Mouse (Mus musculus) cerebellum, adult 11-12 months (tissue): ENCODE measurements around the gene Fgfr2.

ENCODE experiments used
- DNase-seq: peaks from one replicate; pipeline ENCODE4 v3.0.0; 2022

The Fgfr2 gene

DNA sequence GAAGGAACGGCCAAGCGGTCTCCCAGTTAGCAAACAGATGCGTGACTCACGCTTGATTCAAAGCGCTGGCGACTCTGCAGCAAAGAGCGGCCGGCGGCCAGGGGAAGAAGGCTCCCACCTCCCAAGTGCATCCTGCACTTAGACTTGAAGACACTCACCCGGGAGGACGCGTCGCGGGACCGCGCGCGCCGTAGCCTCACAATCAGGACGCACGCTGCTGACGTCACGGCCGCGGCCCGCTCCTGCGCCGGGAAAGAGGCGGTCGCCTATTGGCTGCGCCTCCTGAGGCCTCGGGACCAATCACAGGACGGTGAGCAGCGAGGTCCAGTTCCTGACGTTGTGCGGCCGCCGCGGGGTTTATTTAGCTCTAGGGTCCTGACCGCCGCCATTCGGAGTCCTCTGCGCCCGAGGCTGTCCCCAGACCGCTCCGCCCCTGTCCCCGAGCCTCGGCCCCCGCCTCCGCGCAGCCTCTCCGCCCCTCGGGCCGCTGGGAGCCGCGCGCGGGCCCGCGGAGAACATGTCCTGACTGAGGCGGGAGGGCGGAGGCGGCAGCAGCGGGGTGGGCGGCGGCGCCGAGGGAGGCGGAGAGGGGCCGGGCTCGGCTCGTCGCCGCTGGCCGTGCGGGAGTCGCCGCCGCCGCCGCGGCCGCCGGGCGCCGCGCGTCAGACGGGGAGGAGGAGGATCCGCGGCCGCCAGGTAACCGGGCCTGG is 192.1 kb downstream of the Fgfr2 start, which contains the start of gene Zranb1:
Gene Zranb1, plus strand, starts transcription at position 293 of the 710 bp plus-strand sequence.
- peak; percentile 99 for DNase-seq

DNA sequence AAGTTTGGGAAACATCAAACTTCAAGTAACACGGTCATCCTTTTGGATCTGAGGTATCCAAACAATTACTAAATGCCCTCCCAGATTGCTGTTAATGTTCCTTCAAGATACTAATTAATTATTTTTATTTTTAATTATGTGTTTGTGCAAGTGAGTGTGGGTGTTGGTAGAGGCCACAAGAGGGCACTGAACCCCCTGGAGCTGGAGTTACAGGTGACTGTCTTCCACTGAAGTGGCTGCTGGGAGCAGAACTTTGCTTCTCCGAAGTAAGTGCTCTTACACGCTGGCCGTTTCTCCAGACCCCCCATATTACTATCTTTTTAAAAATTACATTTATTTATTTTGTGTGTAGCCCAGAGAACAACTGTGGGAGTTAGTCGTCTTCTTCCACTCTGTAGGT is 193.1 kb downstream of the Fgfr2 start:
- DNase-seq, result no peak

- DNase-seq, result no peak
Measured at GRCm38 (mm10) chr7:132927201-132927600, 195.9 kb downstream of the Fgfr2 start.

- DNase-seq, result no peak
Measured at GRCm38 (mm10) chr7:132925227-132925626, 197.9 kb downstream of the Fgfr2 start.

- no peak for DNase-seq
Measured at GRCm38 (mm10) chr7:132921971-132922370, 201.2 kb downstream of the Fgfr2 start.

DNA sequence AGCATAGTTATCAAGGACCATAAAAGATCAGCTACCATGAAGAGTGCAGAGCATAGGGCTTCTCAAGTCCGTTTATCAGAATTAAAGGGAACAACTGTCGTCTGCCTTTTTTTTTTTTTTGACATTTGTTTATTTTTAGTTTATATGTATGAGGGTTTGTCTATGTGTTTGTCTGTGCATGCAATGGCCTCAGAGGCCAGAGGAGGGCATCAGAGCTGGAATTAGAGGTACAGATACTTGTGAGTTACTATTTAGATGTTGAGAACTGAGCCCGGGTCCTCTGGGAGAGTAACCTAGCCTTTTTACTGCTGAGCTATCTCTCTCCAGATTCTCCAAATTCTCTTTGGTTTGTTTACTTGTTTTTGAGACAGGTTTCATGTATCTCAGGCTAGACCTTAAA is 219.4 kb downstream of the Fgfr2 start:
- no peak for DNase-seq

DNA sequence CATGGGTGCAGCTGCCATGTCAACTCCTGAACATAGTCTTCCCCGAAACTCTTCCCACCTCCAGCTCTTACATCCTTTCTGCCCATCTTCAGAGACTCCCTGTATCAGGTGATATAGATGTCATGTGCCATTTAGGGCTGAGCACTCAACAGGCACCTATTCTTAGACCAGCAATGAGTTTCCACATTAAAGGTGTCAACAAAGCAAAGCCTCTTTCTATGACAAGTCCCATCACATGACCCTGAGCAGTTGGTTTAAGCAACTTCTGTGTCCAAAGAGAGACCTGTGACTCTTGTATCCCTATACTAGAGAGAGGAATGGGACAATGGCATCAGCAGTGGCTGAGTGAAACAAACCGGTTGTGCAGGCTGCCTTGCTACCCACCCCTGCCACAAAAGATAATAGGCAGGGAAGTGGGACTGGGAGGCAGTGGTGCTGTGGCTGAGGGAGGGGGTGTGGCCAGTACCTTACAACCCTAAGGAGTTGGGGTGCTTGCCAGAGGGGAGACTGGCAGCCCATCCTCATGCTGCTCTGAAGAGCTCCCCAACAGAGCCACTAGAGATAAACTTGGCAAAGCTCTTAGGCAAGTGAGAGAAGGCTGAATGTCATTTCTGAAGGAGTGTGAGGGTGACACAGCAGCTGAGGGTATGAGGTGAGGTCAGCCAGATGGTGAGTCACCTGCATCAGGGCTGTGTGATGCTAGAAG is 222.2 kb downstream of the Fgfr2 start:
- DNase-seq, result no peak

DNA sequence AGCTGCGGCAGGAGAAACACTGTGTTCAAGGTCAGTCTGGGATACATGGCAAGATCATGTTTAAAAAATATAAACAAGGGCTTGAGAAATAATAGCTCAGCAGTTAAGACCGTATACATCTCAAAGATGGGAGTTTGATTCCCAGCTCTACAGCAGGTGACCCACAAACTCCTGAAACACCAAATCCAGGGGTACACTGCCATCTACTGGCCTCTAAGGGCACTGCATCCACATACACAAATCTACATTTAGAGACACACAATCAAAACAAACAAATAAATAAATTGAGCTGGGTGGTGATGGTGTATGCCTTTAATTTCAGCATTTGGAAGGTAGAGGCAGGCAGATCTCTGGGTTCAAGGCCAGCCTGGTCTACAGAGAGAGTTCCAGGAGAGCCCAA is 224.9 kb downstream of the Fgfr2 start:
- DNase-seq, result no peak

DNA sequence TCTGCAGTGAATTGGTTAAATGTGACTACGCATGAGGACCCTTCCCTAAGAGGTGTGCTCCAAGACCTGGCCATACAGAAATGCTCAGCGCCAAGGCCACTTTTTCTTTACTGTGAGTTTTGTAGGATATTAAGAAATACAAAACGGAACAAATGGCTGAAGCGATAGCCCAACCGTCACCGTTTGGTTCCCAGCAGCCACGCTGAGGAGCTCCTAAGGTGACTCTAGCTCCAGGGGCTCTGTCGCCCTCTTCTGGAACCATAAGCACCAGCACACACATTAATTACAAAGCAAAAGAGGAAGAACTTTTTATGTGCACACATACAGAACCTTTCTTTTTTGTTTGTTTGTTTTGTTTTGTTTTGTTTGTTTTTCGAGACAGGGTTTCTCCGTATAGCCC is 225.9 kb downstream of the Fgfr2 start:
- DNase-seq, result no peak

DNA sequence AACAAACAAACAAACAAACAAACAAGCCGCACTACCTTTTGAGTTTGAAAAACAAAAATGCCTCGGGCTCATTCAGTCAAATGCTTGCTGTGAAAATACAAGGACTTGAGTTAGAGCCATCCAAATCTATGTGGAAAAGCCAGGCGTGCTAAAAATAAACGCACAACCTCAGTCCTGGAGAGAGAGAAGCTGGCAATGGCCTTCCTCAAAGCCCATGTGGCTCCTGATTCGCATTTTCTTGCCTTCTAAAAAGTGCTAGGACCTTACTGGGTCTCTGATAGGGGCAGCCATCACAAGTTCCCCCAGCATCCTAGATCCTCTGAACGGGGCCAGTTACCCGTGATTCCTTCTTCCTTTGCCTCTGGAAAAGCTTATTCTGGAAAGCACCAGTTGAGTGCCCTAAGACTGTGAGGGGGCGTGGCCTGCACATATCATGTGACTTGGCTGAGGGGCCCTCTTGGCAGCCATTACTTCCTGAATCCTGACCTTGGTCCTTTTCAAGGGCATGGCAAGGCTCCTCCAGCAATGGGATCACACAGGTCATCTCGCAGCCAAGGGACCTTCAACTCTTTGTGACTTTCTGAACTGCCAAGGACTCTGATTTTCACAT is 226.8 kb downstream of the Fgfr2 start:
- DNase-seq, result peak; percentile 54

DNA sequence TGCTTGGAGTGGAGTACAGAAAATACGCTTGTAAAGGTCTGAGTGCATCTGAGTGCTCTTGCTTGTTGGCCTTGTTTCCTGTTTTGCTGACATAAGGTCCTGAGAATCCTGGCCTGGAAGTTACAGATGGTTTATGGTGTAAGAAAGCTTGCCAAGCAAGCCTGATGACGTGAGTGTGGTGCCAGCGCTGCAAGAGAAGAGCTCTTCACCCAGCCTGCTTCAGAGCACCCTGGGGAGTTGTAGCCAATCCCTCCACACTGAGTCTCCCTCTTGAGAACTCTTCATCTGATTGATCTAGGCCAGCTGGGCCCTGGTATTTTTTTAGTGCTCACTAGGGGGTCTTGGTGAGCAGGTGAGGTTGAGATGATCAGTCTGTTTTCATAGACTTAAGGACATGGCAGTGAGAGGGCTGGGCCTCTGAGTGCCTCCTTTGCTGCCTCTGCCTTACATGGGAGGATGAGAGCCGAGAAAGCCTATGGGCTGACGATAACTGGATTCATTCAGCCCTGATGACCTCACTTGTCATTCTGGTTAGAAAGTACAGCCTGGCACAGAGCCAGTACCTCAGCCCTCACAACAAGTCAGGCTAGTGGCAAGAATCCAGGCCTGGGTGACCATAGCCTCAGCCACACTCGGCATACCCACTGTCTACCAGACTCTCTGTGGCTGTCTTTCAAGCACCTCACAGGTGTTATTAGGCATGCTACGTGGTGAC is 228.2 kb downstream of the Fgfr2 start:
- peak; percentile 84 for DNase-seq

GRCm38 (mm10) chr7:132893336-132893735 is 229.8 kb downstream of the Fgfr2 start:
- no peak for DNase-seq

GRCm38 (mm10) chr7:132892806-132893205 is 230.3 kb downstream of the Fgfr2 start:
- DNase-seq, result no peak

- DNase-seq, result peak; percentile 94
Measured at GRCm38 (mm10) chr7:132892311-132892661, 230.9 kb downstream of the Fgfr2 start.

DNA sequence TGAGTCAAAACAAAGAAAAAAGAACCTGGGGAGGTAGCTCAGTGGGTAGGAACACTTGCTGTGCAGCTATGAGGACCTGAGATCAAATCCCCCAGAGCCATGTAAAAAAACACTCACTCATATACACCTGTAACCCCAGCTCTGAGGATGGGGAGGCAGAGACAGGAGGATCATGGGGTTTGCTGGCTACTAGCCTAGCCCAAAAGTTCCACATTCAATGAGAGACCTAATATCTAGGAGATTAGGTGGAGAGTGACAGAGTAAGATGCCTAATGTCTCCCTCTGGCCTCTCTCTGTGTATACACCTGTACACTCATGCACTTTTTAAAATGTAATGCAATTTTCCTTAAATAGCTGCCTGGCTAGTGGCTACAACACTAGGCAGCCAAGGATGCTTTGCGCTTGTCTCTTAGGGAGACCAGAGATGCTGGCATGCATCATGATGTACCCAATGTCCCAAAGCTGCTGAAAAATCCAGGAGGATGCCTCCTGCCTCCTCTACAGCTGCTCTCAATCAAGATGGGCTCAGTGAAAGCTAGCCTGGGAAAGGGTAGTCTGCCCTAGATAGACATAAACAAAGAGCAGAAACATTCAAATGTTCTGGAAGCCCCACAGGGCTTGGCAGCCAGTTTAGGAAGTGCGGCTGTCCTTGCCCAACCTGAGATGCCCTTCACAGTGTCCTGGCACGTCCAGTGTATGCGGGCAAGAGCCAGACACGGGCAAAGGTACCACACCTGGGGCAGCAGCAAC is 231.4 kb downstream of the Fgfr2 start:
- DNase-seq, result peak; percentile 93

GRCm38 (mm10) chr7:132890201-132890600 is 232.9 kb downstream of the Fgfr2 start:
- peak; percentile 32 for DNase-seq

DNA sequence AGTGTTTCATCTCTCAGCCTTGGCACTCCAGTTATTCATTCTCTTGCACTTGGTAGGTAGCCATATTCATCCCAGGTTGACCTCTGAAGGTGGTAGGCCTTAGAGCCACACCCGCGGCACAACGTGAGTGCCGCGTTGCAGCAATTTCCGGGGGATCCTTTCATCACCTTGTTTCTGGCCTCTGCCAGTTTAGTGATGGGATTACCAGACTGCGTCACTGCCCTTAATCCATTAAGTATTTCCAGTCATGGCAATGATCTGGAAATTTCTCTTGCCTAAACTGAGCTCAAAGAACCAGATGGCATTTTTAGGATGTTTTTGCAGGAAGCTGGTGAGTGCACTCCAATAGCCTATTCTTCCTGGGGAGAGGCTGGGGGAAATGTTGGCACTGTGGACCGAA is 233.5 kb downstream of the Fgfr2 start:
- DNase-seq, result no peak

- no peak for DNase-seq
Measured at GRCm38 (mm10) chr7:132888518-132889249, 234.5 kb downstream of the Fgfr2 start.

DNA sequence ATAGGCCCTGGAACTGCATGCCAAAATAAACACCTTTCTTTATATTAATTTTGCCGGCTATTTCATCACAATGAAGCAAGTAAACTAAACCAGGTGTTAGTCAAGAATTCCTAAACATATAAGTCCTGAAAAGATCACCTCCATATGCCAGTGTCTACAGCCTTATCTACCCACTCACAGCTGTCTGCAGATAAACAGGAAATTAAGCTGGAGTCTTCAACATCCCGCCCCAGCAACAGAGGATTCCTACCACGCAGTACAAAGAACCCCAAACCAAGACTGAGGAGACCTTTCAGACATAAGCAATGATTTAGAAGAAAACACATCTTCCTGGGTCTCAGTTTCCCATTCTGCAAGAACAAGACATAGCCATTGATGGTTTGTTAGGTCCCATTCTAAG is 235.1 kb downstream of the Fgfr2 start:
- no peak for DNase-seq

GRCm38 (mm10) chr7:132887019-132887804 is 235.9 kb downstream of the Fgfr2 start:
- no peak for DNase-seq

GRCm38 (mm10) chr7:132884031-132884430 is 239.1 kb downstream of the Fgfr2 start:
- no peak for DNase-seq
